Mouse (Mus musculus) liver, embryonic 14.5 days (tissue): ENCODE data around the gene Tmem132a.

ENCODE experiments used
- CTCF ChIP-seq: IDR thresholded peaks from 2 replicates; pipeline ENCODE4 v1.5.1; 2016; ENCODE audit warnings: antibody characterized with exemption, low read depth, control low read depth
- EP300 ChIP-seq: IDR thresholded peaks from 2 replicates; pipeline ENCODE4 v1.6.1; 2016; ENCODE audit warnings: antibody characterized with exemption, low read depth

DNA sequence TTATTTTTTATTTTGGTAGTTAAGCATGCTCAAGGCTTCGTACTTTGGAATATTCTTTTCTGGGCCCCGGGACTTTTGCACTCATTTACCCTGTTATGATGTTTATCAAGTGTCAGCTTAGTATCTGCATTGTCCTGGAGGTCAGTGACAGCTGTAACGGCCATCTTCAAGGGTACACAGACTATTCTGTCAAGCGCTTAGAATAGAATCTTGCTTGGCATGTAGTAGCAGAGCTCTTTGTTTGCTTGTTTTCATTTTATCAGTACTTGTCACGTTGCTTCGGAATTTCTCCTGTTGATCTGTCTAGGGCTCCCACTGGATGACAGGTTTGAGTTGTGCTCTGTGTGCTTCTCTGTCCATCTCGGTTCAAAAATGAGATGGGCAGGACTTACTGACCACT, 27.1 kb upstream of the Tmem132a start:
- TF ChIP-seq CTCF (no peak), EP300 (no peak)
